Mouse (Mus musculus) liver, postnatal 0 days (tissue): ENCODE results near the gene Osbpl9. TPM values are rescaled to one million over a fixed set of nuclear protein-coding genes. Genes with fewer than 3 reads are reported as not detected.

Source experiments
- ATAC-seq: fragments of 200-750 bp; cut with Nextera tagmentation; 2 replicates; pipeline ENCODE4 v1.8.0; 2017; ENCODE audit warnings: mild to moderate bottlenecking, moderate library complexity
- DNase-seq: peaks from one replicate; pipeline ENCODE4 v3.0.0-alpha.2; 2016
- H3K27ac ChIP-seq: fragments of 300-500 bp; sonication (generic); 2 replicates; pipeline ENCODE4 v1.5.1; 2014; ENCODE audit warnings: antibody characterized with exemption, moderate library complexity, mild to moderate bottlenecking, low read depth
- H3K27me3 ChIP-seq: fragments of 300-500 bp; sonication (generic); 2 replicates; pipeline ENCODE4 v1.6.1; 2014; ENCODE audit warnings: low read length, control low read depth, mixed read lengths; ENCODE audit not compliant: insufficient read depth
- H3K36me3 ChIP-seq: fragments of 300-500 bp; sonication (generic); replicated peaks from 2 replicates; pipeline ENCODE4 v1.6.1; 2014; ENCODE audit warnings: mild to moderate bottlenecking, control low read depth, low read length, moderate library complexity, mixed read lengths; ENCODE audit not compliant: insufficient read depth
- H3K4me1 ChIP-seq: fragments of 300-500 bp; sonication (generic); 2 replicates; pipeline ENCODE4 v1.6.1; 2014; ENCODE audit warnings: antibody characterized with exemption, mild to moderate bottlenecking, control low read depth; ENCODE audit not compliant: insufficient read depth
- H3K4me2 ChIP-seq: fragments of 300-500 bp; sonication (generic); 2 replicates; pipeline ENCODE4 v1.6.1; 2014; ENCODE audit warnings: low read depth, mild to moderate bottlenecking, low read length, moderate library complexity, mixed read lengths
- H3K4me3 ChIP-seq: fragments of 300-500 bp; sonication (generic); 2 replicates; pipeline ENCODE4 v1.5.1; 2014; ENCODE audit warnings: low read depth, low read length
- H3K9ac ChIP-seq: fragments of 300-500 bp; sonication (generic); replicated peaks from 2 replicates; pipeline ENCODE4 v1.6.1; 2014; ENCODE audit warnings: mild to moderate bottlenecking, moderate library complexity
- H3K9me3 ChIP-seq: fragments of 300-500 bp; sonication (generic); 2 replicates; pipeline ENCODE4 v1.6.1; 2016; ENCODE audit warnings: mild to moderate bottlenecking, control low read depth, low read length, mixed read lengths
- CTCF ChIP-seq: sonication (generic); IDR thresholded peaks from 2 replicates; pipeline ENCODE4 v1.5.1; 2016; ENCODE audit warnings: antibody characterized with exemption, low read depth
- EP300 ChIP-seq: IDR thresholded peaks from 2 replicates; pipeline ENCODE4 v1.6.1; 2016; ENCODE audit warnings: antibody characterized with exemption, low read depth, mild to moderate bottlenecking
- WGBS: fragments of 180-500 bp; shearing (Covaris S2); extraction: QIAGEN DNeasy Blood & Tissue Kit; methylation state at CpG from one replicate; pipeline ENCODE4 v1.1.7; 2014; ENCODE audit not compliant: insufficient replicate concordance; 5-methylcytosine and 5-hydroxymethylcytosine counted together
- polyA plus RNA-seq: library from polyadenylated mRNA; unstranded; fragments of >200 nt; fragmentation: Nextera tagmentation; extraction: Ambion mirVana; gene quantifications from 2 replicates; pipeline ENCODE4 v1.2.1, GENCODE M21; 2015

The Osbpl9 gene
- polyA plus RNA-seq, 1 experiment from 2014 or later, result 28.2 TPM

- no peak for ATAC-seq
- H3K9me3 ChIP-seq, result no peaks in the 10 kb centered on the region
- H3K4me2 ChIP-seq, result no peak overlapping the region
- TF ChIP-seq EP300, result no peak
- no peaks in the 10 kb centered on the region for H3K27me3 ChIP-seq
- H3K4me3 ChIP-seq, result no peak overlapping the region
- H3K9ac ChIP-seq, result no peak overlapping the region
- H3K36me3 ChIP-seq, result no peaks in the 10 kb centered on the region
- 0 out of 2 replicates have a peak overlapping the region, but pooled peaks have one; percentile 12 for H3K27ac ChIP-seq
- no peak for DNase-seq
- peaks cover 45% of the 10 kb centered on the region for H3K4me1 ChIP-seq
- 71% methylated on average over 1 of the region's 1 CpGs for WGBS
Measured at GRCm38 (mm10) chr4:109114308-109114707, 87.8 kb downstream of the Osbpl9 start.

GRCm38 (mm10) chr4:109112915-109113505, 89.1 kb downstream of the Osbpl9 start:
- peak overlapping the region; percentile 1 for H3K4me2 ChIP-seq

GRCm38 (mm10) chr4:109110978-109111377, 91.1 kb downstream of the Osbpl9 start:
- H3K9ac ChIP-seq, result no peak overlapping the region
- TF ChIP-seq CTCF (no peak), EP300 (no peak)
- 79% methylated on average over 2 of the region's 2 CpGs for WGBS
- no peak overlapping the region for H3K4me3 ChIP-seq
- H3K4me2 ChIP-seq, result no peak overlapping the region
- ATAC-seq (no peak), DNase-seq (no peak)
- no peaks in the 10 kb centered on the region for H3K36me3 ChIP-seq
- peaks cover 31% of the 10 kb centered on the region for H3K4me1 ChIP-seq
- H3K27me3 ChIP-seq, result no peaks in the 10 kb centered on the region
- H3K27ac ChIP-seq, result no peak overlapping the region
- no peaks in the 10 kb centered on the region for H3K9me3 ChIP-seq

More at GRCm38 (mm10) chr4:109112915-109113505, 89.1 kb downstream of the Osbpl9 start:
- Histone ChIP-seq H3K4me1 (peaks cover 38% of the 10 kb centered on the region), H3K36me3 (no peaks in the 10 kb centered on the region), H3K27ac (peak overlapping the region; percentile 52), H3K4me3 (no peak overlapping the region), H3K9me3 (no peaks in the 10 kb centered on the region), H3K9ac (no peak overlapping the region), H3K27me3 (no peaks in the 10 kb centered on the region)
- no peak for DNase-seq
- WGBS, result 59% methylated on average over 7 of the region's 7 CpGs
- no peak for TF ChIP-seq EP300
- no peak for TF ChIP-seq CTCF
- ATAC-seq, result 0 out of 2 replicates have a peak, but pooled peaks have one; percentile 18

GRCm38 (mm10) chr4:109109686-109110085, 92.4 kb downstream of the Osbpl9 start:
- no peaks in the 10 kb centered on the region for H3K9me3 ChIP-seq
- no peak overlapping the region for H3K4me2 ChIP-seq
- DNase-seq (no peak), ATAC-seq (no peak)
- no peak overlapping the region for H3K9ac ChIP-seq
- WGBS, result 88% methylated on average over 10 of the region's 10 CpGs
- H3K4me1 ChIP-seq, result peaks cover 23% of the 10 kb centered on the region
- H3K27me3 ChIP-seq, result no peaks in the 10 kb centered on the region
- no peak for TF ChIP-seq CTCF
- TF ChIP-seq EP300, result no peak
- no peaks in the 10 kb centered on the region for H3K36me3 ChIP-seq
- no peak overlapping the region for H3K27ac ChIP-seq
- H3K4me3 ChIP-seq, result no peak overlapping the region

GRCm38 (mm10) chr4:109109012-109109411, 93.1 kb downstream of the Osbpl9 start:
- no peaks in the 10 kb centered on the region for H3K9me3 ChIP-seq
- ATAC-seq (no peak), DNase-seq (no peak)
- H3K36me3 ChIP-seq, result no peaks in the 10 kb centered on the region
- peaks cover 18% of the 10 kb centered on the region for H3K4me1 ChIP-seq
- no peaks in the 10 kb centered on the region for H3K27me3 ChIP-seq
- no peak overlapping the region for H3K4me2 ChIP-seq
- TF ChIP-seq CTCF (no peak), EP300 (no peak)
- no peak overlapping the region for H3K27ac ChIP-seq
- H3K4me3 ChIP-seq, result no peak overlapping the region
- no peak overlapping the region for H3K9ac ChIP-seq
- WGBS, result 69% methylated on average over 6 of the region's 6 CpGs

- Histone ChIP-seq H3K9ac (no peak overlapping the region), H3K36me3 (peaks cover 4% of the 10 kb centered on the region), H3K27ac (no peak overlapping the region), H3K9me3 (no peaks in the 10 kb centered on the region), H3K27me3 (no peaks in the 10 kb centered on the region), H3K4me2 (no peak overlapping the region), H3K4me3 (no peak overlapping the region), H3K4me1 (0 out of 2 replicates have a peak, but pooled peaks cover 3% of the 10 kb centered on the region)
- TF ChIP-seq EP300 (no peak), CTCF (no peak)
- ATAC-seq (no peak), DNase-seq (no peak)
Measured at GRCm38 (mm10) chr4:109106594-109106993, 95.5 kb downstream of the Osbpl9 start.
